Mouse (Mus musculus) ES-E14 (cell line): ENCODE measurements around the gene Trp53. TPM values are rescaled to one million over a fixed set of nuclear protein-coding genes. Genes with fewer than 3 reads are reported as not detected.
"Not testable (repeated sequence)": the region's sequence is repeated elsewhere in the genome, so short reads cannot be mapped to it uniquely, and the experiment has no call there.

ENCODE experiments used
- DNase-seq: peaks from one replicate; pipeline ENCODE4 v3.0.0-alpha.2; 2013; ENCODE audit warnings: low read depth, low spot score
- H3K27ac ChIP-seq: 2 replicates; pipeline ENCODE4 v1.5.1; 2012; ENCODE audit warnings: low read depth, mild to moderate bottlenecking, low read length, moderate library complexity, mixed read lengths; ENCODE audit not compliant: poor library complexity, insufficient read depth, severe bottlenecking
- H3K36me3 ChIP-seq: 2 replicates; pipeline ENCODE4 v1.6.1; 2012; ENCODE audit warnings: mild to moderate bottlenecking, low read length, moderate library complexity, mixed read lengths; ENCODE audit not compliant: control insufficient read depth, poor library complexity, insufficient read depth, severe bottlenecking
- H3K4me1 ChIP-seq, 2 experiments: fragments of 150-350 bp in 1 of 2; sonication (generic) in 1 of 2; 2 replicates each; pipeline ENCODE4 v1.6.1; 2012; ENCODE audit warnings: low read length in 2 of 2, mild to moderate bottlenecking in 1 of 2, mixed read lengths in 1 of 2; ENCODE audit not compliant: control insufficient read depth in 2 of 2, insufficient read depth in 2 of 2, poor library complexity in 1 of 2
- H3K4me3 ChIP-seq, 2 experiments: fragments of 150-350 bp in 1 of 2; sonication (generic) in 1 of 2; 2 replicates each; pipeline ENCODE4 v1.5.1; 2012; ENCODE audit warnings: low read length in 2 of 2, low read depth in 1 of 2, mild to moderate bottlenecking in 1 of 2, mixed read lengths in 1 of 2; ENCODE audit not compliant: insufficient read depth in 1 of 2, poor library complexity in 1 of 2, severe bottlenecking in 1 of 2
- H3K9ac ChIP-seq: 2 replicates; pipeline ENCODE4 v1.6.1; 2012; ENCODE audit warnings: low read depth, mild to moderate bottlenecking, low read length, mixed read lengths; ENCODE audit not compliant: poor library complexity, insufficient read depth, severe bottlenecking
- H3K9me3 ChIP-seq: fragments of 150-350 bp; sonication (generic); 2 replicates; pipeline ENCODE4 v1.6.1; 2012; ENCODE audit warnings: low read depth, mild to moderate bottlenecking, low read length; ENCODE audit not compliant: control insufficient read depth, insufficient read depth
- CHD2 ChIP-seq: IDR thresholded peaks from 2 replicates; pipeline ENCODE4 v1.6.1; 2014; ENCODE audit warnings: mild to moderate bottlenecking, low read depth, low read length, inconsistent platforms
- HCFC1 ChIP-seq: IDR thresholded peaks from 2 replicates; pipeline ENCODE4 v1.6.1; 2012; ENCODE audit warnings: low read length, inconsistent platforms, borderline replicate concordance; ENCODE audit not compliant: insufficient read depth
- MAFK ChIP-seq: IDR thresholded peaks from 2 replicates; pipeline ENCODE4 v1.6.1; 2014; ENCODE audit warnings: mild to moderate bottlenecking, low read depth, low read length, inconsistent platforms; ENCODE audit not compliant: insufficient read depth
- ZC3H11A ChIP-seq: IDR thresholded peaks from 2 replicates; pipeline ENCODE4 v1.6.1; 2012; ENCODE audit warnings: low read depth, mild to moderate bottlenecking, inconsistent platforms, low read length, borderline replicate concordance
- ZNF384 ChIP-seq: IDR thresholded peaks from 2 replicates; pipeline ENCODE4 v1.6.1; 2012; ENCODE audit warnings: low read depth, low read length, inconsistent platforms
- in situ Hi-C, 2 experiments: fragments of 600-800 bp; cut with MboI; formaldehyde crosslinking; loops; one replicate each; pipeline ENCODE4 v1.15.1; 2025; ENCODE audit warnings: low sequenced_read_pairs in 2 of 2, inconsistent platforms in 1 of 2; ENCODE audit not compliant: unreplicated experiment in 2 of 2
- total RNA-seq: library from RNA; depleted of rRNA; stranded (reverse); fragments of 300-350 nt; gene quantifications from 2 replicates; pipeline ENCODE4 v1.2.3, GENCODE M21; 2012

The Trp53 gene
- total RNA-seq, 1 experiment: 105 TPM

DNA sequence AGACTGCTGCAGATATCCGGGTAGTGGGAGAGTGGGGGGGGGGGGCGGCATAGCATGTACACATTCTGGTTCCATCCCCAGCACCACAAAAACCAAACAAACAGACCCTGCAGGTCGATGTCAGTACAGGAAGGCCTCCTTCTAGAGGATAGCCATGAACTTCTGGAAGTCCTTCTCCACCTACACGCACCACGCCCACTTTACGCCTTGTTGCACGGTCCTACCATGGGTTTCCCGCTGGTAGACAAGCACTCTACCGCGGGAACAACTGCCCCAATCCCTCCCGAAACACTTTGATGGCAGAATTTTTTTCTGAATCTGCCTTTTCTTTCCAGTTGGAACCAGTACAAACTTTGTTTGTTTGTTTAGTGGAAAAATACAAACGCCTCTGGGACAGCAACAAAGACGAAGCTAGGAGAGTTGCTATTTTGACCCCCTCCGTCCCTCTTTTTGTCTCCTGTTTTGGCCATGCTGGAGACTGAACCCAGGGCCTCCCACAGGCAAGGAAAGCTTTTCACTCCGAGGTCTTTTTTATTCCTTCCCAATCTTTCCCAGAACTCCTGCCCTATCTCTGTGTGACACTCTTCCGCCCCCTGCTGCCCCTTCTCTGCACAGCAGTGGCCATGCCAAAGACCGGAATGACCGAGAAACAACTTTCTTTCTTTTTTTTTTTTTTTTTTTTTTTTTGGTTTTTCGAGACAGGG is 33.5 kb downstream of the Trp53 start:
- peak overlapping the region; percentile 25 to 50; a peak in 3 of 4 replicates for H3K4me3 ChIP-seq
- in situ Hi-C loops: no loop called here
- H3K9ac ChIP-seq: peak overlapping the region; percentile 14; the same call in 1 of the 2 replicates
- TF ChIP-seq HCFC1 (0 out of 2 replicates have a peak, but pooled peaks have one; percentile 14), CHD2 (no peak), ZNF384 (peak; percentile 96), MAFK (no peak), ZC3H11A (peak; percentile 23)
- no peak overlapping the region for H3K27ac ChIP-seq
- peak; percentile 68 for DNase-seq
- H3K9me3 ChIP-seq: no peaks in the 10 kb centered on the region
- H3K36me3 ChIP-seq: no peaks in the 10 kb centered on the region
- peaks cover 0 to 6% of the 10 kb centered on the region in 2 experiments; a peak in 1 of 4 replicates for H3K4me1 ChIP-seq

DNA sequence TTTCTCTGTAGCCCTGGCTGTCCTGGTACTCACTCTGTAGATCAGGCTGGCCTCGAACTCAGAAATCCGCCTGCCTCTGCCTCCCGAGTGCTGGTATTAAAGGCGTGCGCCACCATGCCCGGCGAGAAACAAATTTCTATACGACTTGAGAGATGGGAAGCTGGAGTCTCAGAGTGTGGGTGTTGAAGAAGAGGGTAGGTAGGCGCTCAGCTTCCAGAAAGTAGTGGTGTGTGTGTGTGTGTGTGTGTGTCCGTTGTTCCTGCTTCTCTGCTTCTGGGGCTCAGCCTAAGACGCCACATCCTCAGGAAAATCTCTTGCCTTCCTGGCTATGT is 34.1 kb downstream of the Trp53 start:
- H3K4me3 ChIP-seq: peak overlapping the region in 1 of 2 experiments; percentile 37; a peak in 2 of 4 replicates
- not testable (repeated sequence) for H3K27ac ChIP-seq
- TF ChIP-seq ZNF384: peak; percentile 66; the same call in 1 of the 2 replicates

DNA sequence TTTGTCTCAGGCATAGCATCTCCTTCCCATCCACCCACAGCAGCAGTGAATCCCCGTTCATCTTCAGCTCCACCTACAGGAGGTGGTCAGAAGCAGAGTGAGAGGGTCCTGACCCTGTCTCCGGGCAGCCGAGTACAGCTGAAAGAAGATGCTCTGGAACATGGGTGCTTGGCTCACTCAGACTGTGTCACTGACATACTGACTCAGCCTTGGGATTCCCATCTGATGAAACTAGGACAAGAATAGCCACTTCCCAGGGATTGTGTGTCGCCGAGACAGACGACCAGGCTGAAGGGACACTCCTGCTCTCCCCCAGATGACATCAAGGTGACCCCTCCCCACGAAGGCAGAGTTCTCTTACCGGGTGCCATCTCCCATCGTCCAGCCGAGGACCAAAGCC is 36.6 kb downstream of the Trp53 start:
- DNase-seq: no peak
- H3K27ac ChIP-seq: no peak overlapping the region
- peaks cover 0 to 2% of the 10 kb centered on the region in 2 experiments; a peak in 1 of 4 replicates for H3K4me1 ChIP-seq
- no peaks in the 10 kb centered on the region for H3K9me3 ChIP-seq
- no peak overlapping the region for H3K9ac ChIP-seq
- in situ Hi-C loops: no loop called here
- TF ChIP-seq HCFC1 (no peak), MAFK (no peak), CHD2 (no peak), ZC3H11A (no peak), ZNF384 (no peak)
- H3K36me3 ChIP-seq: no peaks in the 10 kb centered on the region
- no peak overlapping the region for H3K4me3 ChIP-seq

More for the DNA sequence above, 34.1 kb downstream of the Trp53 start:
- in situ Hi-C loops, DNase-seq, H3K9me3 ChIP-seq, H3K36me3 ChIP-seq, H3K4me1 ChIP-seq: not testable (repeated sequence)
- peak overlapping the region; percentile 35; the same call in 1 of the 2 replicates for H3K9ac ChIP-seq

DNA sequence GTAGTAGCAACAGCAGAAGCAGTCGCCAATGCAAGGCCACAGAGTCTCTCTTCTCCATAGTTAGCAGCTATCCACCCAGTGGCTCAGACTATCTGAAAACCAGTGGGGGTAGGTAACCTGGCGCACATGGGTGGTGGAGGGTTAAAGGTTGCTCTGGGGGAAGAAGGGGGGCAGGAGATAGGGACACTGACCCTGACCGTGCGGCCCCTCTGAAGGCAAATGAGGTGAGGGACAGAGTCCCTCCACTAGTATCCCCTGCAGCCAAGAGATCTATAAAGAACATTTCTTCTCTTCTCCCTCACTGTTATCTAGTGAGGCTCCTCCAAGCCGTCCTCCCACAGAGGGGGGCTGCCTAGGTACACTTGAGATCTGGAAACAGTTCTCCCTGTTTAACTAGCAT is 37.6 kb downstream of the Trp53 start, which contains the start of gene Shbg:
Gene Shbg (minus strand): TSS at position 101 of the 400 bp plus-strand sequence.
- Histone ChIP-seq H3K9ac (no peak within 1 kb of the TSS), H3K4me1 (peaks cover 0 to 9% of the 10 kb centered on the region in 2 experiments; a peak in 2 of 4 replicates), H3K4me3 (no peak within 1 kb of the TSS), H3K36me3 (no peaks in the 10 kb centered on the region), H3K9me3 (no peaks in the 10 kb centered on the region), H3K27ac (no peak within 1 kb of the TSS)
- TF ChIP-seq ZNF384: no peak
- no peak for TF ChIP-seq CHD2
- no peak for TF ChIP-seq HCFC1
- TF ChIP-seq MAFK: no peak
- no peak for TF ChIP-seq ZC3H11A
- DNase-seq: no peak
- in situ Hi-C loops: no loop called here
